Mouse (Mus musculus): ENCODE results near the gene Prtn3.

Prtn3 gene

DNA sequence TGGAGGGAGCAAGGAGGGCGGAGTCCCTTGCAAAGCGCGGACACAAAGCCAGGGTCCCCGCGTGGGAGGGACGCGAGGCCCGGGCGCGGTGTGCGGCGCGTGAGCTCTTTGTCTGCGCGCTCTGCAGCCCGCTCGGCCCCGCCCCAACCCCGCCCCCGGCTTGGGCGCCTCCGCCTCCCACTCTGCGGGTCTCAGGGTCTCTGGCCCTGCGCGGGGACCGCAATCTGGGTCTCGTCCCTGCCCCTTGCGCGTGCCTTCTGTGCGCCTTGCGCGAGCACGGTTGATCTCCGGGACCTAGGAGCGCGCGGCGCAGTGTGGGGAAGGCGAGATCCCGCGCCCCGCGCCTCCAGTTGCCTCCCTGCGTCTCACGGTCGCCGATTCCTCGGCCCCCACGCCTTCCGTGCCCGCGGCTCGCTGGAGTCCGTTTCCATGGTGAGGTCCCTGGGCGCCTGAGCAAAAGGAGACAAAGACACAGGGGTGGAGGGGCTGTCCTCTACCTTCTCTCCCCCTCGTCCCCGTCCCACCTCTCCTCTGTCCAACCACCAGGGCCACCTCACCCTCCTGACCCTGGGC, at the start of gene Prtn3, which contains the start of gene Plppr3:
Gene Prtn3, plus strand, starts transcription at position 187 of the 573 bp plus-strand sequence.
Gene Plppr3, minus strand, starts transcription at position 345 of the 573 bp plus-strand sequence.
- no peak for DNase-seq

DNA sequence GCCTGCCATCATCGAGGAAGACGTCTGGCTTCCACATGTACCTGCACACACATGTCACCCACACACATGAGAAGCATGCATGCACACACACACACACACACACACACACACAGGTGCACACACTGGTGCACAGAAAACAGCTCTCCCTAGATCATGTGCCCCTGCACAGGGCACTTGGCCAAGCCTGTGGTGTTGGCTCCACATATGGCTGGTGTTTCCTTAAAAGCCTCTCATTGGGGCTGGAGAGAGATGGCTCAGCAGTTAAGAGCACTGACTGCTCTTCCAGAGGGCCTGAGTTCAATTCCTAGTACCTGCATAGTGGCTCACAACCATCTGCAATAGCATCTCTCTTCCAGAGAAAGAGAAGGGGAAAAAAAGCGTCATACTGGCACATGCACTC, 42.7 kb upstream of the Prtn3 start:
- no peak for DNase-seq

DNA sequence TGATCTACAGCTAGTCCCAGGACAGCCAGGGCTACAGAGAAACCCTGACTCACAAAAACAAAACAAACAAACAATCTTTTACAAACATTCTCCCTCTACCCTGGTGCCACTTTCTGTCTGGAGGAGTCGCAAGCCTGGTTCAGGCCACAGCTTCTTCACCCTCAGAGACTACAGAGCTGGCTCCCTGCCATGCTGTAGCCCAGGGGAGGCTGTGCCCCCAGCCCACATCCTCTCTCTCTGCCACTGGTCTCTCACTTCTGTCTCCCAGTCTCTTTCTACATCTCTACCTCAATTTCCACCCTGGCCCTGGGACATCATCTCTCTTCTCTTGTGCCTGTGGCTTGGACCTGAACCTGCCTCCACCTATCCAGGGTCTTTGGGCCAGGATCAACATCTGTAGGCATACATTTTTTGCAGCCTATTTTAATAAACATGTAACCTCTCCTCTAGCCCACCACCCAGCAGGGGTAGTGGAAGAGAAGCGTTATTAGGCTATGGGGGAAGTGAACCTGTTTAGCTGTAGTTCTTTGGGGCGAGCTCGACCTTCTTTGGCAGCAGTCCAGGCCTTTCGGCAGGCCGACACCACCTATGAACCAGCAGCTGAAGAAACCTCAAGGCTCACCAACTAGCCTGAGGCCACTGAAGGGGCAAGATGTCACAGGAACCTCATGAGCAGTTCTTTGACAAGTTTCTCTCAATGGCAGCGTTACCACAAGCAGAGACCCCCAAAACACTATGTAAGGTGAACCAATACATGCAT, 42.1 kb upstream of the Prtn3 start:
- no peak for DNase-seq

DNA sequence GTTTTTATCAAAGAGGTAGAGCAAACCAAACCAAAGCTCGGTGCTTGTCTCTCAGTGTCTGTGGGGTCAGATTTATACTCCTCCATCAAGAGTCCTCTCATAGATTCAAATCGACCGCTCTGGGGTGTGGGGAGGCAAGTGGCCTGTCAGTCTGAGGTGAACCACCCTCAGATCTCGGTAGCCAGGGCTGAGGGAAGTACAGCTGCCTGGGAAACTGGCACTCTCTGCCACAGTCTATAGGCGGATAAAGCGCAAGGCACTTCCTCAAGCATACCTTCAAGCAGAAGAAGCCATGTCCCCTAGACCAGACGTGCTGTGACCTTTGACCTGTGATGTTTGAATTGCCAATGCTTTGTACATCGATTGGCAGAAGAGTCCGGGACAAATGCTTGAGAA, 41.5 kb upstream of the Prtn3 start:
- DNase-seq: no peak

GRCm38 (mm10) chr10:79834769-79835398, 39.4 kb upstream of the Prtn3 start:
- peak; percentile 81 for DNase-seq

DNA sequence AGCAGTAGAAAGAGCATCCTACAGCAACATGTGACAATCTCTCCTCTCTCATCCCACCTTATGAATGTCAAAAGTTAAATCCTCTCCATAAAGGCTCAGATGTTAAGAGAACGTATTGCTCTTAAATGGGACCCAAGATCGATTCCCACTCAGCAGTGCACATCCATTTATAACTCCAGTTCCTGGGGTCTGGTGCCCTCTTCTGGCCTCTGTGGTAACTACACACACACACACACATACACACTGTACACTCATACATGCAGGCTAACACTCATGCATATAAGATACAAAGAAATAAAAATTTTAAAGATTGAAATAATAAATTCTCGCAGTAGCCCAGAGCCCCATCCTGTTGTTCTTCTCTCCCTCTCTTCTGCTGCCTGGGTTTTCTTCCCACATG, 37.4 kb upstream of the Prtn3 start:
- no peak for DNase-seq

DNA sequence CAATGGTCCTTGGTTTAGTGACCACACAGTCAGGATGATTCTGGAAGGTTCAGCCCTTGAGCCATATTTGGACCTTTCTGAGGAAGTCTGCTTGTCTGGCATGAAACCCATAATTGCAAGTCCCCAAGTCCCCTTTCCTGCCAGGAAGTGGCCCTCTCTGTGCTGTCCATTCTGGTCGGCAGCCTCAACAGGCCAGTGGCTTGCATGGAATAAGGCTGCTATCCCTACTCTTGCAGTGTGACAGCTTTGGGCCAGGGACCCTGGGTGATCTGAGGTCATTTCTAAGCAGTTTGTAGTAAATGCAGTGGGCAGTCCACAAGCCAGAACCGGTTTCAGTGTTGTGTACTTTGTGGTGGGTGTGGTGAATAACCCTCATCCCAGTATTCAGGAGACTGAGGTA, 36.1 kb upstream of the Prtn3 start:
- DNase-seq: no peak

DNA sequence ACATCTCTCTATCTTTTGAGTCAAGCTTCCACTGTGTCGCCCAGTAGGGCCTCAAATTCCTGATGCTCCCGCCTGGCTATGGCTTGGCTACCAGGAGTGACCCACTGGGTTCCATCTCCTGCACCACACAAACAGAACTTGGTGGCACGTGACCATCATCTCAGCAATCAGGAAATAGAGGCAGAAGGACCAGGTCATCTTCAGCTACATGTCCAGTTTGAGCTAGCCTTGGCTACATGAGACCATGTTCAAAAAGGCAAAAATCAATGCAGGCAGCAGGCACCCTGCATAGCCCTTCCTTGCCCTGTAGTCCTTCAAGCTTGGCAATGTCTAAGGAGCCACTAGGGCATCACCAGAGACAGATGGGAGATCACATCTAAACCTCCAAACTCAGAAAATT, 34.2 kb upstream of the Prtn3 start:
- no peak for DNase-seq

GRCm38 (mm10) chr10:79840644-79841551, 33.4 kb upstream of the Prtn3 start:
- peak; percentile 87 for DNase-seq

GRCm38 (mm10) chr10:79842322-79842721, 32.0 kb upstream of the Prtn3 start:
- no peak for DNase-seq

GRCm38 (mm10) chr10:79843476-79843875, 30.8 kb upstream of the Prtn3 start:
- DNase-seq: no peak

GRCm38 (mm10) chr10:79846553-79846952, 27.7 kb upstream of the Prtn3 start:
- no peak for DNase-seq

DNA sequence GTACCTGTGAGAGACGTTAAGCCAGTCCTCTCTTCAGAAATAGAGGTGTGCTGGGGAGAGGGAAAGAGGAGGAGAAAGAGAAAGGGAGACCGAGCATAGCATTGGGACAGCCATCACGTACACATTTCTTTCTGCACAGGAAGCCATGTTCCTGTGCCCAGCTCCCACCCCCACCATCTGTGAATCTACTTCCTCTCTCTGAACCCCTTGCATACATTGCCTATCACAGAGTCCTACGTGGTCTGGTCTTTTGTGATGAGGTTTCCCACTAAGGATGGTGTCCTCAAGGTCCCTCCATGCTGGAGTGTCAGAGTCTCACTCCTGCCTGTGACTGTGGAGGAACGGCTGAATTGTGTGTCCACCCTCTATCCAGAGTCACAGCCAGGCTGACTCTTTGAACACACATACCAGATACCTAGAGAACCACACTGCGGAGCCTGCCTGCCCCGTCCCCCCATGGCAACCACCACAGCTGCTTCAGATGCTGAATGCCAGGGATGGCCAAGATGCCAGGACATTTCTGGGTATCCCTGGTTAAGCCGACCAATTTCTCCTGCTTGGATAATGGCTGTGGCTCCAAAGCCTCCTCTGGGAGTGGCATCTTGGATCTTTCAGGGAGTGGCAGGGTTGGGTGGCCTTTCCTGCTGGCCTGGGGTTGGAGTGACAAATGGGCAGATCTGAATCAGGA, 24.2 kb upstream of the Prtn3 start:
- no peak for DNase-seq

DNA sequence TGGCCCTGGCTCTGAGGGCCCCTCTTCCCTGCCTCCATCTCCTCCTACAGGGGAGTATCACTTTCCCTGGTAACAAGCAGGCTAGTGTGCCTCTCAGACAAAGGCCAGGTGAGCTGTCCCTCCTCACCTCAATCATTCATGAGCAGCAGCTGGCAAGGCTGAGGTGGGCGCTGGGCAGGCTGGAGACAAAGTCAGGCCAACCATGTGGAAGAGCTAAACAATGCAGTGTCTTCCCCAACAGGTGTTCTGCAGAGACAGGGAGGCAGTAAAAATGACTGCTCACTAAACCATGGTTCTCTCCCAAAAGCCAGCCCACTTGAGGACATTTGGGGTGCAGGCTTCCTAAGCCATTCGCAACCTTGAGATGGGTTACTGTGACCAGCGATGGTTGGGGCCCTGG, 22.6 kb upstream of the Prtn3 start:
- DNase-seq: no peak

GRCm38 (mm10) chr10:79852107-79852789, 22.0 kb upstream of the Prtn3 start:
- peak; percentile 75 for DNase-seq

DNA sequence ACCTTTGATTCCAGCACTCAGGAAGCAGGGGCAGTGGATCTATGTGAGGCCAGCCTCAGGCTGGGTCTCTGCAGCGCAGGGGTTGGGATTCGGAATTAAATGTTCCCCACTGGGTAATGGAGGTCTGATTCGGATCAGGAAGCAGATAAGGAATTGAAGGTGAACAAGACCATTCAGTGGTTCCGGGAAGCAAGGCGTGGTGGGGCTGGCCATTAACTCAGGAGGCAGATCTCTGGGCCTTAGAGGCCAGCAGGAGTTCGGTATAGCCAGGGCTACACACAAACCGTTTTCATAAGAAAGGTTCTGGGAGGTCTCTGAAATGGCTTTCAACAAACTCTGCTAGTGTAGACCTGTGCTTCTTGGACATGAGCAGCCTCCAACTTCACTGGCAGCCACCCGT, 21.4 kb upstream of the Prtn3 start:
- DNase-seq: no peak

DNA sequence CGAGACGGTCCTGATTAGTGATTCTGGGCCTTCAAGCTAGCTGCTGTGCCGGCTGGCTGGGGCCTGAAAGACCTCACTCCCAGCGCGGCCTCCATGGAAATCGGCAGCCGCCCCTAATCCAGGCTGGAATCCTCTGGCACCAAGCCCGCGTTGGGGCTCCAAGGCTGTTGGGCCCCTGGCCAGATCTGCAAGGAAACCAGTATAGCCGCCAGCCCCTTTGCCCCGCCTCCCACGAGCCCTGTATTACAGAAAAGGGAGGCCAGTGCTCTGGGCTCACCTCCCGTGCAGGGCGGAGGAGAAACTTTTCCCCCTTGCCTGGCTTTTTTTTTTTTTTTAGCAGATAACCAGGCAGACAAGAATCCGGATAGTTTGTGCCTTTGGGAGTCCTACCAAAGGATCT, 20.9 kb upstream of the Prtn3 start:
- peak; percentile 97 for DNase-seq

- DNase-seq: peak; percentile 100
Observed at GRCm38 (mm10) chr10:79853860-79854795, 20.1 kb upstream of the Prtn3 start, which contains the start of gene Ptbp1. Ptbp1 (plus strand) TSS chr10:79854427.

DNA sequence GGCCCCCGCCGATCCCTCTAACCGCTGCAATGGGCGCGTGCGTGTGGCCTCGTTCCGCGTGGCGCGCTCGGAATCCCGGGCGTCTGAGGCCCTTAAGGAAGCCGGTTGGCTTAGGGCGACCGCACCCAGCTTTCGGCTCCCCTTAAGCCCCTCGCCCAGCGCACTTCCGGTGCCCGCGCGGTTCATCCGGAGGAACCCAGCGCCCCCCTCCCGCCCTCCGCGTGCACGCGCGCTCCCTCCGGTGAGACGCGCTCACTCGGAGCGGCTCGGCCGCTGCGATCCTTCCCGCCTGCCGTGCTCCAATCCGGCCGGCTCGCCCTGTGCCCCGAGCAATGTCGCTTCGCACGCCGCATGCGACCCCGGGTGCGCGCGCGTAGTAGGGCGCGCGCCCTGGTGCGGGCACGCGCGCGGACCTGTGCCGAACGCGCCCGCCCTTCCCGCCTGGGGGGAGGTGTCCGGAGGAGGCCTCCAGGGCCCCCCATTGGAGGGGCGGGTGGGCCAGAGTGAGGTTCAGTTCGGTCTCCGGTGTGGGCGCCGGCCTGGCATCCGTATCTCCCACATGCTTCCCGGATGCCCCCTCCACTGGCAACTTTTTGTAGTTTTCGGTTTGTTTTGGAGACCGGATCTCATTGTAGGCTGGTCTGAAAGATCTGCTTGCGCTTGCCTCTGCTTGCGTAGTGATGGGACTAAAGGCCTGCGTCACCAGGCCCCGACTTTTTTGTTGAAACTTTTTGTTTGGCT, 19.3 kb upstream of the Prtn3 start:
- DNase-seq: peak; percentile 74
